Mouse (Mus musculus) small intestine, adult 10 weeks (tissue): ENCODE measurements around the gene Etaa1. TPM values are rescaled to one million over a fixed set of nuclear protein-coding genes. Genes with fewer than 3 reads are reported as not detected.

Source experiments
- polyA plus RNA-seq: library from polyadenylated mRNA; stranded (reverse); fragments of 350-450 nt; fragmentation: Illumina TruSeq; extraction: RNeasy Lipid Tissue Mini Kit (QIAGEN cat#74804); gene quantifications from one replicate; pipeline ENCODE4 v1.2.3, GENCODE M21; 2014; ENCODE audit warnings: low replicate concordance

The Etaa1 gene
- polyA plus RNA-seq, result 24.2 TPM

DNA sequence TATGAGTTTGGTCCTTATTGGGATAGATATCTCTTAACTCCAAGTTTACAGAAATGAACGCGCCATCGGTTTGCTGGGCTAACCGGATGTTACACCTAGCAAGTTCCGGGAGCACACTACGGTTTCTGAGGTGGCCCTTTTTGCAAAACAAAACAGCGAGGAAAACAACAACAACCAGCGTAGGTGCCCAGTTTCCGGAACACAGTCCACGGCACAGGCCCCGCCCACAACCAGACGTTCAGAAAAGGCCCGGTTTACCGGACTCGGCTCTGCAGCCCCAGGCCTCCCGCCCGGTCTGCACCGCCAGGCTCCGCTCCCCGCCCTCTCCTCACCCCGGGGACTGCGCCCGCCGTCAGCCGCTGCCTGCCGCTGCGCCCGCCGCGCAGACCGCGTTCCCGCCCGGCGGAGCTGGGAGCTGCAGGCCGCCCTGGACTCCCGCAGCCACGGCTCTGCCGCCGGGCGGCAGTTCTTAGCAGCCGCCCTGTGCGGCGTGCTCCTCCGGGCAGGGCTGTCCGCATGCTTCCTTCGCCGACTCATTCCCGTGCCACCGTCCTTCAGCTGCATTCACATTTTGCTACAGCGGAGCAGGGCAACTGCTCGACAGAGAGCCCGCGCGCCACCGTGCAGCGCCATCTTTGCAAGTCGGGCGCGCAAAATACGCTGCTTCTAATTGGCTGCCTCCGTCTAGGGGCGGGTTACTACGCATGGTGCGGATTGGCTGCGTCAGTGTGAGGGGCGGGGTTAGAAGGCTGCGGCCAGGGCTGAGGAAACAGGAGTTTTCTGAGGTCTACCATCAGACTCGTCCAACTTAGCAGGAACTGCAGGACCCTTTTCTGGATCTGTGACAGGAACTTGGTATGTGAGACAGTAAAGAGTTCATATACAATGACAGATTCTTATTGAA lies at the start of gene Etaa1:
TSS of gene Etaa1 (minus strand) at position 645 of the 904 bp plus-strand sequence.

